Mouse (Mus musculus): ENCODE data around the gene Chtf18.

DNA sequence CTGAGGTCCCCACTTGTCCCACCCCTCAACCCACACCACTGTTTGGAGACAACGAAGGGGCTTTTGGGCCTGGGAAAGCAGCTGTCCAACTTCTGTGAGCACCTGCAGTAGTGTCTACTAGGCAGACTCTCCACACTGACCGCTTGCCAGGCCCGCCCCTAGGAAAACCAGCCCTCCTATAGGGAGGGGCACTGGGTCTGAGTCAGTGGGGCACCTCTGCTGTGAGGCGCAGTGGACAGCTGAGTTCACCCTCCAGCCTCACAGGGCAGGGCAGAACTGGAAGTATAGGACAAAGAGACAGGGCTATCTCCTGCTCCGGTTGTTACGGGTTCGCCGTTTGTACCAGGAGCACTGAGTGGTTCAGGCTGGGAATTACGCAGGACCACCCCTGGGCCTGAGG lies 27.0 kb upstream of the Chtf18 start, which contains the start of gene Msln:
- TF ChIP-seq CTCF (IDR thresholded peaks at IDR 0.05; ENCODE audit: insufficient read depth, low read length) (no peak), POLR2A (IDR thresholded peaks at IDR 0.05; ENCODE audit: borderline replicate concordance, extremely low read depth, low read depth, low read length) (no peak)

Measured in lung, adult 2 months (tissue).